Mouse (Mus musculus) cerebellum, adult 18-20 months (tissue): ENCODE data around the gene Eml3.
"Not testable (repeated sequence)": the region's sequence is repeated elsewhere in the genome, so short reads cannot be mapped to it uniquely, and the experiment has no call there.

Experiments used
- DNase-seq, 2 experiments: peaks; one replicate each; pipeline ENCODE4 v3.0.0; 2021

Eml3 gene

DNA sequence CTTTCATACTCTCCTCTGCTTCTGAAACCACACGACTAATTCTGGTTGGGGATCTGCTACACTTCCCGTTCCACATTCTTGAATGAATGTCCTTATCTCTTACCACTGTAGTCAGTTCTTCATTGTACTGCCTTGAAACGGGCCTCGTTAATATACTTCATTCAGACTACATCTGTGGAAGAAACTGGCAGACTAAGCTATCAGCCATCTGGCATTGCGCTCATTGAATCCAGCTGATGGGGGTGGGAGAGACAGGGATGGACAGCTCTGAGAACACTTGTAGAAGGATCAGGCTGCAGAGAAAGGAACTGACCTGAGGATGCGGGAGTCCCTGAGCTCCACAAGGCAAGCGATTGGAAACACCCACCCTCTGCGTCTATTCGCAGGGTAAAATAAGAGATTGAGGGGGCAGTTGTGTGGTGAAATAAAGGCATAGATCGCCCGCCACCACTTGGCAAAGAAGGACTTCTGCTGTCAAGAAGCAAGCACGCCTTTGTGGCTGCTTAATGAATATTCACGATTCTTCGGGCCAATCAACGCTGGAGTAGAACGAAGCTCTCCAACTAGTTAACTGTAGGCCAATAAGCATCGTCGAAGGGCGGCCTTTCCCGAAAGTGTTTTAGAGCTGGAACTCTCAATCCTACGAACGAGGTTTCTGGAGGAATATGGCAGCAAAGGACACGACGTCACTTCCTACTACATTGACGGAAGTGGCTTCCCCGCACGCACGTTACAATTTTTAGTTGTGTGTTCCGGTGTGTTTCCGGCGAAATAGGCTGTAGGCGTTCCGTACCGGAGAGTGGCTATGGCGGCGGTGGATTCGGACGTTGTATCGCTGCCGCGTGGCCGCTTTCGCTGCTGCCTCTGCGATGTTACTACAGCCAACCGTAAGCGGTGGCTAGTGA, 24.0 kb downstream of the Eml3 start, which contains the start of gene Tut1:
TSS of gene Tut1 (plus strand) at position 713 of the 905 bp plus-strand sequence.
- peak; percentile 85 to 91 for DNase-seq

DNA sequence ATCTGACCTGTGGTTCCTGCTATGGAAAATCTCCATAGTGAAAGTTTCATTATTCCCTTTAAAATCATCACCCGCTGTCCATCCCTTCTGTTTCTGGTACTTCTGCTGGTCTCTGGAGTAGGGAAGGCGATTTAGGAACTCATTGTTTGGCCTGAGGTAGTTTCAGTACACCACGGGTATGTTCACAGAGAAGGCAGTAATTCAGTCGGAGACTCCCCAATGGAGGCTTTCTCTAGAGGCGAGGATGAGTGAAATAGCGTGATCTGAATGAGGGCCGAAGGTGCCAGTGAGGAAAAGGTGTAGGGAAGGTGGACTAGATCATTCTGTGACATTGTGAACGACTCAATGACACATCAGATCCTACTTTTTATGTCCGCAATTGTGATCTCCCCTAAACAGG, 24.8 kb downstream of the Eml3 start:
- DNase-seq: no peak

DNA sequence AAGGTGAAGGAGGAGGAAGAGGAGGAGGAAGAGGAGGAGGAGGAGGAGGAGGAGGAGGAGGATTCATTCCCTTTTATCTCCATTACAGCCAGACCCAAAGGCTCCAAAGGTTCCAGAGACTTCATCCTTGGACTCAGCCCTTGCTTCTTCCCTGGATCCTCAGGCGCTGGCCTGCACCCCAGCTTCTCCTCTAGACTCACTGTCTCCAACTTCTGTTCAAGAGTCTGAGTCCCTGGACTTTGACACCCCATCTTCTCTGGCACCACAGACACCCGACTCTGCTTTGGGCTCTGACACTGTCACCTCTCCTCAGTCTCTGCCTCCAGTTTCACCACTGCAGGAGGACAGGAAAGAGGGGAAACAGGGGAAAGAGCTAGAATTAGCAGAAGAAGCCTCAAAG, 32.9 kb downstream of the Eml3 start:
- DNase-seq: no peak

DNA sequence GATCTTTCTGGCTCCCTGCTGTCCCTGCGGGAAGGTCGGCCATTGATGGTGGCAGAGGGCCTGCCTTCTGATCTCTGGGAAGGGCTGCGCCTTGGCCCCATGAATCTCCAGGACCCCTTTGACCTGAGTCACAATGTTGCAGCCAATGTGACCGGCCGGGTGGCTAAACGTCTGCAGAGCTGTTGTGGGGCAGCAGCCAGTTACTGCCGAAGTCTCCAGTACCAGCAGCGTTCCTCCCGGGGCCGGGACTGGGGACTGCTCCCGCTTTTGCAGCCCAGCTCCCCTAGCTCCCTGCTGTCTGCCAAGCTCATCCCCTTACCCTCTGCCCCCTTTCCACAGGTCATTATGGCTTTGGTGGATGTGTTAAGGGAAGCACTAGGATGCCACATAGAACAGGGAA, 35.7 kb downstream of the Eml3 start:
- DNase-seq: no peak

DNA sequence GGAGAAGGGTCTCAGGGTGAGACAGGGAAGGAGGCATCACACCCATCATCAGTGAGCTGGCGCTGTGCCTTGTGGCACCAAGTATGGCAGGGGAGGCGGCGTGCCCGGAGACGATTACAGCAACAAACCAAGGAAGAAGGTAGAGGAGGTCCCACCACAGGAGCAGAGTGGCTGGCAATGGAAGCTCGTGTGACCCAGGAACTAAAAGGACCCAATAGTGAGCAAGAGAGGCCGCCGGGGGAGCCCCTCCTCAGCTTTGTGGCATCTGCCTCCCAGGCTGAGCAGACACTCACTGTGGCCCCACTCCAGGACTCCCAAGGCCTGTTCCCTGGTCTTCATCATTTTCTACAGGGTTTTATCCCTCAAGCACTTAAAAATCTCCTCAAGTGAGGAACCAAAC, 36.4 kb downstream of the Eml3 start:
- peak in 1 of 2 experiments; percentile 44 for DNase-seq

DNA sequence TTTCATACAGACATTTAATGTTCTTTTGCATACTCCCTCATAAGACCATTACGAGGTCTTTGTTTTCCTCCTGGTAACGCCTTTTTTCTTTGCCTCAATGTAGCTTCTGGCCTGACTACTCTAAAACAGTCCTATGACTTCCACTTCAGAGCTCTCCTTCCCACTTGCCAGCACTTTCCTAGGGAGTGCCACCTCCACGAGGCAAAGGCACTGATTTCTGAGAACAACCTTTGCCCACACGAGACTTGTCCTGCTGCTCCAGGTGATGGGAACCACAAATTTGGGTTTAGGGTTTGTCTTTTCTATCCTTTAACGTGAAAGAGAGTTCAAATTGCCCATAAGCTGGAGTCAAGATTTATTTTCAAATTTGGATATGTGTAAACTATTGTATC, 36.8 kb downstream of the Eml3 start:
- no peak for DNase-seq

DNA sequence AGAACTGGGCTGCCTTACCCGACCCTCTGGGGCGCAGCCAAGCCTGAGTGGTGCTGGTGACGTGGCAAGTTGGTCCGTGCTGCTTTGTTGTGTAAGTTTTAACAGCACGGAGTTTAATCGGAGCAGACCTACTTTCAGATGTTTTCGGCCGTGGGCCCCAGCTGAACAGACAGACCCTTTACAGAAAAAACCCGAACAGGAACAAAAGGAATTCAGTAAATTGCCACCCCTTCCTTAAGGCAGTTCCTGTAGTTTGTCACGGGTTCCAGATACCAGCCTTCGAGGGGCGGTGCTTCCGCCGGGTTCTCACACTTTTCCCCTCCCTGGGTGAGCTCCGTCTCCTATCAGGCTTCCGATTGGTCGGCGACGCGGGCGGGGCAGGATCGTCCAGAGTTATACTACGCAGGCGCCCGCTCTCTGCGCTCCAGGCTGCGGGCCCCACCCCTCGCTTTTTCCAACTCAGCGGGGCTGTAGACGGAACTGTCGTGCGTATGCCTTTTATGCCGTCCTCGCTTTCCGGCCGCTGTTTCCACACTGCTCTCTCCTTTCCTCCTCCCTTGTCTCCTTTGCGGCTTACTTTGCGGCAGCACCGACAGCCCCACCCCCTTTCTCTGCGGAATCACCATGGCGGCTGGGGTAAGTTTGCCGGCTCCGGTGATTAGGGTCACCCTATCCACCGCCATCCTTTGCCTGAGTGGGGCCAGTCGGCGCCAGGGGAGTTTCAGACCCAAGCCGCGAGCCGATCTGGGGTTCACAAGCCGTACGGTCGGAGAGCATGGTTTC, 37.4 kb downstream of the Eml3 start, which contains the start of gene Eef1g:
TSS of gene Eef1g (plus strand) at position 452 of the 783 bp plus-strand sequence.
- peak; percentile 97 to 99 for DNase-seq

DNA sequence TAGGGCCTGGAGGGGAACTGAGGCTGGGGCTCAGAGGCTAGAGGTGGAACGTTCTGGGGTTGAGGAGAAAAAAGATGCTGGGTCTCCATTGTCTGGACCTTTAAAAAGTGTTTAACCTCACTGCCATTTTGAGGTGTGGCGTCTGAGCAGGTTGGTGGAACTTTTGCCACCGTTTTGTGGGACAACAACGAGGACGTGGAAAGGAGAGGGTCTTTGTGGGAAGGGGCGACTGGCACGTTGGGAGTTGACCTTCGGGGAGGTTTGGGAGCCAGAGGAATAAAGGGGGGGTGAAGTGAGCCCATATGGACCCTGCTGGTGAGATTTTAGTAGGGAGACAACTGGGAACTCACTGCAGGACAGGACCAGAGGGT, 38.0 kb downstream of the Eml3 start:
- DNase-seq: no peak

DNA sequence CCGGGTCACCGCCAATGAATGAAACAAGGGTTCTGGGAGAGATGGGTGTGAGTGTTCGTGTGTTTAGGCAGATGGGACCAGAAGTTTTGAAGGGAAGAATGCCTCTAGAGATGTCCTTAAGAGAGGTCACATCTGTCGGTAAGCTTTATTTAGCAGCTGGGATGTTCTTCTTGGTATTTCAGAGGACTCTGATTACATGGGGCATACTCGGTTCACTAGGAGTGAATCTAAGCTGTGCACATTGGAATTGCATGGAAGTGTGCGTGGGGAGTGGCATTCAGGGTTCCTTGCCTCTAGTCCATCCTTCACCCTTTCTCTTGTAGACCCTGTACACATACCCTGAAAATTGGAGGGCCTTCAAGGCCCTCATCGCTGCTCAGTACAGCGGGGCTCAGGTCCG, 38.5 kb downstream of the Eml3 start:
- DNase-seq: no peak

DNA sequence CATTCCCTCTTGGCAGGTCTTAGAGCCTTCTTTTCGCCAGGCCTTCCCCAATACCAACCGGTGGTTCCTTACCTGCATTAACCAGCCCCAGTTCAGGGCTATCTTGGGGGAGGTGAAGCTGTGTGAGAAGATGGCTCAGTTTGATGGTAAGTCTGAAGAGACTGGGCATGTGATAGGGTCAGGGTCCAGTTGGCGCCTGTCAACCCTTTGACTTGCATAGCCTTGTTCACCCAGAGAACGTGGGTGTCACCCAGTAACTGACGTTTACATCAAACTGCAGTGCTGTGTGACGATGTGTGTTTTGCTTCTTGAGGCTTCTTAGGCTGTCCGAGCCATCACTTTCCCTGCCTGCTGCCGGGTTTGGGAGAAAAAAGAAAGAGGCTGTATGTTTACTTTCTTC, 43.1 kb downstream of the Eml3 start:
- DNase-seq: not testable (repeated sequence)

DNA sequence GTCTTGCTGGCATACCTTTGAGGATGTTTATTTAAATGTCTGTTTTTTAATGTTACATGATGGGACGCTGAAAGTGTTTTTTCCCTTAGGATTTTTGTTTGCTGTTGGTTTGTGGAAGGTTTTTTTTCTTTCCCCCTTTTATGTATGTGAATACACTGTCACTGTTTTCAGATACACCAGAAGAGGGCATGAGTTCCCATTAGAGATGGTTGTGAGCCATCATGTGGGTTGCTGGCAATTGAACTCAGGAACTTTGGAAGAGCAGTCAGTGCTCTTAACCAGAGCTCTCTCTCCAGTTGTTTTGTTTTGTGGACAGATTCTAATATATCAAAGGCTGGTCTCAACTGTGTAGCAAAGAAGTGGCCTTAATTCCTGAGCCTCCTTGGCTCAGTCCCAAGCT, 45.3 kb downstream of the Eml3 start:
- DNase-seq: no peak

DNA sequence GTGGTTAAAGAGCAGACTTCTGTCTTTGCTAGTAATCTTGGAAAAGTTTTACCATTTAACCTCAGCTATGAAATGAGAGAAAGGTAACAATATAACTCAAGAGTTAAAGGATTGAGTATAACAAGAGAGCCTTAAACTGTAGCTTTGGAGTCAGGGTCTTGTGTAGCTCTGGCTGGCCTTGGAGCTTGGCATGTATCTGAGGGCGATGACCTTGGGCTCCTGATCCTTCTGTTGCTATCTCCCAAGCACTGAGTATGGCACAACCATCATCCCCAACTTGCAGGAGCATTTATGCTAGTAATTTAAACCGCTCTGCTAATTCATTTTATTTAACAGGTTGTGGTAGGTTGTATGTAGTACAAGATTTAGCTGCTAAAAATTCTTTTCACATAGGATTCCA, 46.1 kb downstream of the Eml3 start:
- no peak for DNase-seq

DNA sequence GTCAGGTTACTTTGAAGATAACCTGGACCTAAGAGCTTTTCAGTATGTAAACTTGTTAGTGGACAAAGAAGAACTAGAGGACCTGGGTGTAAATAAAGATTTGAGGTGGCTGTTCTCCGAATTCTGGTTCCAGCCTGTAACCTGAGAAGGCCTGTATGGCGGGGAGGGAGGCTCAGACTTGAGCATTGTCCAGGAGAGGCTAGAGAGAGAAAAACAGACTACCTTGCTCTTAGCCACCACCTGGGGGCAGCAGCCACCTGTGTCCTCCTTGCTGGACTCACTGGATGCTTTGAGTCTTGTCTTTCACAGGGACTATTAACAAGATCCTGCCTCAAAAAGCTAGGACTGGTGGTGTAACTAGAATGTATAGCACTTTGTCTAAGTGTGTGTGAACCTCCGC, 47.2 kb downstream of the Eml3 start:
- peak; percentile 51 to 60 for DNase-seq

DNA sequence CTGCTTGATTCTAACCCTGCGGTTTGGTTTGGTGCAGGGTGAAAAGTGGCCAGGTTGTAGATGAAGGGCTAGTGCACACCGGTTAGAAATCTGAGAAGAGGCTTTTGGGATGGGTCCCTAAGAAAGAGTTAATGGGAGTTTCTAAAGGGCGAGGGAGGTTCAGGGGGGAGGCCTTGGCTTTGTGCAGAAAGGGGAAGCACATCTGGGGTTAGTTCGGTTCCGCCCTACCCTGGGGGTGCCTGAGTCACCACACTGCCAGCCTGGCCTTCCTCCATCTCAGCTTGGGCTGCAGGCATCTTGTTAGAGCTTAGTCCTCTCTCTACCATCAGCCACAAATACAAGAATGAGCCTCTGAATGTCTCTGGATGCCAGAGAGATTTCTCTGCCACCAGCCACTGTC, 51.4 kb downstream of the Eml3 start:
- DNase-seq: no peak

DNA sequence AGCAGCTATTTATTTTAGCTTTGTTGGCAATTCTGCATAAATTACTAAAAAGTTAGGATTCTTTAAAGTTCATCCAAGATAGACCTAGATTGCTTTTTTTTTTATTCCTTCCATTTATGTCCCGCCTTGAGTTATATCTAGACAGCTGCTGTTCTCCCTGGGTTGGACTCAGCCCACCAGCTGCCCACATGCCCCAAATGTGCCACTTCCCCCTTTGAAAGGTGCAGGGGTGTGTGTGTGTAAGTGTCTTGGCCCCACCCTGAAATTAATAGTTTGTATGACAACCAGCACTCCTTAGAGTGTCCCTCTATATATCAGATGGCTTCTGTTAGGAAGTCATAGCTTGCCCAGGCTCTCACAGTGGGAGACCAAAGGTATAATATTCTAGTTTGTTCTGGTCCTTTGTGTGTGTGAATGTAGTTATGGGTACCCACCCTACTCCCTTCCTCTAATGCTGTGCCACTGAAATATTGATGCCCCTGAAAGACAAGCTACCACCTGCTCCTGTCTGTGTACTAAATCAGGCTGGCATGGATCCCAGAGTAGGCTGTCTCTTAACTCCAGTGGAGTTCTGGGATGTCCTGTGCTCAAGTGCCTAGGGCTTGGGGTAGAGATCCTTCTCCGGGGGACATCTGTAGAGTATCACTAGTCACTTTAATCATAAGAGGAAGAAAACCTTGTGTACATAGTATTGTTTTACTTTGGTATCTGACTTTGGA, 52.3 kb downstream of the Eml3 start:
- no peak for DNase-seq

DNA sequence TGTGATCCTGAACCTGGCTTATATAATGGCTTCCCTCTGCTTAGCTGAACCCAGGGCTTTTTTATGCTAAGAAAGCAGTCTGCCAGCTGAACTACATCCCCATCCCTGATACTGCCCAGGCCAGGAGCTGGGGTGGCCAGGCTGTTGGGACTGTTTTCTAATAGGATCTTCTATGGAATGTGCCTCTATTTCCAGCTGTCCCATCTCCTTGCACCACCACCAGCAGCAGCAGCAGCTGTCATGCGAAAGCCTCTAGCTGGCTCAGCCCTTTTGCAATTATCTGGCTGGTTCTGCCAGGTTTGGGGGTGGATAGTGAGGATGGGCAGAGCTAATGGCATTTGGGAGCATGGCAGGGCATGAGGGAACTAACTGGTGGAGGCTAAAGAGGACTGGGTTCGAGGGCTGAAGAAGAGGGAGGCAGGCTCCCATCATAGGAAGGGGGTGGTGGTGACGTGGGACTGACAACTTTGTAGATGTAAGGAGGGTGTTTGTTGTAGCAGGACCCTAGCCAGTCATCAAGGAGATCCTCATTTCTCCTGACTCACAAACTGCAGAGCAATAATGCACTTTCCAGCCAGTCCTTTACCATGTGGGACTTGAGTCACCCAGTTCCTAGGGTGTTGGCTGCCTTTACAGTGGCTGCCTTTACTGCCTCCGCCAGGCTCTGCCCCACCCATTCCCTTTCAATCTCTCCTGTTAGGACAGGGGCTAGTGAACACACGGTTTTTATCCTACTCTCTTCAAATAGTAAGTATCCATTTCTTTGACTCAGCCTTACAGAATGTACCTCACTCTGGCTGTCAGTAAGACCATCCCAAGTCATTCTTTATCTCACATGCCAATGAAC, 53.2 kb downstream of the Eml3 start:
- no peak for DNase-seq

DNA sequence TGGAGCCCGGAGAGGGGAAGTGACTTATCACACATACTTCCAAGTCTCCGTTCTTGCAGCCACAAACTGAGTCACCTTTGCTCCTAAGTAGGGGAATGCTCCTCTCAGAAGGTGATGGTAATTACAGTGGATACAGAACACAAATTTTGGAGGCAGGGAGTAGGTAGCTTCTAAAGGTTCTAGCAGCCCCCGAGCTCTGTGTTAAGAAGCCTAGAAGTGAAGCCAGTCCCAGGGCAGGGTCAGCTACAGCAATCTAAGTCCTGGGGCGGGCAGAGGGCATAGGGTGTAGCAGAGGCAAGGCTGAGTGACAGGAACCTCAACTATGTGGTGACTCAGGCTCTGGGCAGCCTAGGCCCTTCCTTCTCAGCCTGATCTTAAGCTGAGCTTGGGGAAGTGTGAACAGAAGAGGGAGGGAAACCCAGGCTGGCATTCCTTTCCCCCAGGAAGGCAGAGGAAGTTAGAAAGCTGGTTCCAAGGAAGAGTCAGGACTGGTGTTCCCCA, 53.8 kb downstream of the Eml3 start:
- DNase-seq: no peak

DNA sequence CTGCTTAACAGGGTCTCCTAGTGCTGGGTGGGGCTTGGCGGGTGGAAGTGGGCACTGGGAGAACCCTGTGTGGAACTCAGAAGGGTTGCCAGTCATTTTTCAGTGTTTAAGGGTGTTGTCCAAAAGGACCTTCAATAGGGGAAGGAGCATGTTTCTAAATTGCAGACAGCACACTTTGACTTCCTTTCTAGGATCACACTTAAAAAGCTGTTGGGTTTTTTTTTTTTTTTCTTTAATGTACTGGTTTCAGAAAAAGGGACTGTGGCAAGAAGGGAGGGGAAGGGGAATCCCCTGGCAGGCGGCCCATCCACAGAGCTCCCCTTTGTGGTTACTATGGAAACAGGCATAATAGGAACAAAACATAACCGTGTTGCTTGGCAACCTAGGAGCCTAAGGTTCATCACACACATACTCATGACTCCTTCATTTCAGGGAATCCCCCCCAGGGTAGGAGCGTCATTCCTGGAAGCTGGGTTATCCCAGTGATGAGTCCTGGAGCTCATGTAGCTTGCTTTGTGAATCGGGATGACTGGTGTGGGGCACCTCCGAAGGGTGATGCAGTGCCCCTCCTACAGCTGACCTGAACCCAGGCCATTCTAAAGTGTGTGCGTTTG, 55.0 kb downstream of the Eml3 start:
- DNase-seq: no peak

DNA sequence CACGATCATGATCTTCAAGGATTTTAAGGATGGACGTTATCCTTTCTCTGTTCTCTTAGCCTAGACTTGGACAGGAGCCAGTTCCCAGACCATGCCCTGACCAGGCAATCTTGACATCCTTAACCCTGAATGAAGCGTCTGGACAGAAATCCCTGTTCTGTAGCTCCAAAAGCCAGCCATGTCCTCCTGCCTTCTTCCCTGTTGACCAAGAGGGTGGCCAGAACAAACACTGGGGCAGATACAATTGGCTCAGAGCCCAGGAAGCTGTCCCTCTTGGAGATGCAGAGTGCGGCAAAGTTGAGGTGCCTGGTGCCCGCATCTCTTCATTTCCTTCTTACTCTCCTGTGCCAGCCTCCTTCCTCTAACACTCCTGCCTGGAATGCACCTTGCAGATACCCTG, 56.5 kb downstream of the Eml3 start:
- no peak for DNase-seq

DNA sequence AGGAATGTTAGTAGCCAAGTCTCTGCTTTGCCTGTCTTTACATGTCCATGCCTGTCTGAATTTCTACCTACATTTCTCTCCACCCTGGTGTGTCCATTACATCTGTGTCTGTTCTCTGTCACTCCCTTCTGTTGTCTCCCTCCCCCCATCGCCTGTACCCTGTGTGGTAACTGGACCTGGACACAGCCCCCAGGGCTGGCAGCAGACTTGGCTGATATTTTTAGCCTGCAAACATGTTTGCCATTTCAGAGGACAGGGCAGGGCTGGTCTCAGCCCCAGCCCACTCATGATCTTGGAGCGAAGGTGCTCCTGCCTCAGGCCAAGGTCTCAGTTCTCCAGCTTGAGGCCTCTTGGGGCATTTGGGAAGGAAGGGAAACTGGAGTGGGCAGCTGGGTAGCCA, 58.5 kb downstream of the Eml3 start:
- no peak for DNase-seq

DNA sequence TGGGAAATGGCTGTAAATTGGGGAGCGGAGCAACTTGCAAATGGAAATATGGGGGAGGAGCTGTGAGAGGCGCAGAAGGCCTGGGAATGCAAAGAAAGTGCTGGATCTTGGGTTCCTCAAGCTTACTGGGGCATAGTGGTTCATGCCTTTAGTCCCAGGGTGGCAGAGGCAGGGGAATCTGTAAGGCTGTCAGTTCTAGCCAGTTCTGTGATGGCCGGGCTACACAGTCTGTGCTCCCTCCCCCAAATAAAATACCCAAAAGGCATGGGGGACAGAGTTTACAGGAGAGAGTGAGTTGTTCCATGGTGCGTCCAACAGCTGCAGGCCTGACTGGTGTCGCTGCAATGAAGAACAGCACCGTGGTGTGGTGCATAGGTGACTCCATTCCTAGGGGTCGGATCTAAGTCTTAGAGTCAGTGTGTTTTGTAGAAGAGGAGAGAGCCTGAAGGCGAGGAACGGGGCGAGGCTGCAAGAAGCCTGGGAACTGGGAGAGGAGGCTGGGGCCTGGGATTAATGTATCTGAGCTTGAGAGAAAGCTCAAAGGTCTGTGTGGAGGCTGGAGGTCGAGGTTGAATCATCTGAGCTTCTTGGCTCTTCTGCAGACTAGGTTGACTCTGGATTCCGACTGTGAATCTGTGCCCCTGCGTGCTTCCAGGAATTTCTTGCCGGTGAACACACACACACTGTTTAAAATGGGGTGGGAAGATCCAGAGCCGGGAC, 59.2 kb downstream of the Eml3 start:
- no peak for DNase-seq
